Mouse (Mus musculus): ENCODE measurements around the gene Hoxb7. TPM values are rescaled to one million over a fixed set of nuclear protein-coding genes. Genes with fewer than 3 reads are reported as not detected.

Gene Hoxb7
- polyA plus RNA-seq, 1 experiment: not detected

- no peak for TF ChIP-seq GATA1 (IDR thresholded peaks at IDR 0.05; ENCODE audit: low read length)
Observed at GRCm38 (mm10) chr11:96300354-96301063, 14.1 kb downstream of the Hoxb7 start.

DNA sequence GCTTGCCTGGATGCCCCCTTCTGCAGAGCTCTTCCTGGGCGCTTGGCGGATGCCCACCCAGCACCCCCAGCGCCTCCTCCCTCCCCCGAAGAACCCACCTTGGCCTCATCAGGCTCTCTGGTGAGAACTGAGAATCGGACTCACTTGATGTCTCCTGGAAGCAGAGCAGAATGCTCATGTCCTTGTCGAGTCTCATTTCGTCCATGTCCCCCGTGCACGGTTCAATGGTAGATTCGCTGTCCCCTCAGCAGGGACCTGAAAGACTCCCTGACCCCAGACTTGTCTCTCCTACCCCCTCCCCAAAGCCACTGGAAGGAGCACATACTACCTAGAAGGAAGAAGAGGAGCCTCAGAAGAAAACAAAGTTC lies 14.6 kb downstream of the Hoxb7 start:
- TF ChIP-seq GATA1 (IDR thresholded peaks at IDR 0.05; ENCODE audit: low read length): no peak

DNA sequence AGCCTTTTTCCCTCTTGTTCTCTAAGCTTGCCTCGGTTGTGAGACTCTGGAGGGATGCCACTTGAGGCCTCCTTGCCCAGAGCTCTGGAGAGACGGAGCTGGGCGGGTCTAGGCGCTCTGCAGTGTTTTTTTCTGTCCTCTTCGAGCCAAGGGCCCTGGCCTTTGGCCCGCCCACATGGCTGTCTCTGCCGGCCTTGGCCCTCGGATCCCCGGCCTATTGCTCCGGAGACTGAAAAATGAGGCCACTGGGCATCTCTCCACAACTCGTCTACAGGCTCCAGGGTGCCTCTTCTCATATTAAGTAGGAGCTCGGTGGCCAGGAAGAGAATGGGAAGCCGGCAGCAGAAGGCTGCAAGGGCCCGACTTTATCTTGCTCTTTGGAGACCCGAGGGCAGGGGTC lies 15.4 kb downstream of the Hoxb7 start:
- TF ChIP-seq GATA1 (IDR thresholded peaks at IDR 0.05; ENCODE audit: low read length): no peak

DNA sequence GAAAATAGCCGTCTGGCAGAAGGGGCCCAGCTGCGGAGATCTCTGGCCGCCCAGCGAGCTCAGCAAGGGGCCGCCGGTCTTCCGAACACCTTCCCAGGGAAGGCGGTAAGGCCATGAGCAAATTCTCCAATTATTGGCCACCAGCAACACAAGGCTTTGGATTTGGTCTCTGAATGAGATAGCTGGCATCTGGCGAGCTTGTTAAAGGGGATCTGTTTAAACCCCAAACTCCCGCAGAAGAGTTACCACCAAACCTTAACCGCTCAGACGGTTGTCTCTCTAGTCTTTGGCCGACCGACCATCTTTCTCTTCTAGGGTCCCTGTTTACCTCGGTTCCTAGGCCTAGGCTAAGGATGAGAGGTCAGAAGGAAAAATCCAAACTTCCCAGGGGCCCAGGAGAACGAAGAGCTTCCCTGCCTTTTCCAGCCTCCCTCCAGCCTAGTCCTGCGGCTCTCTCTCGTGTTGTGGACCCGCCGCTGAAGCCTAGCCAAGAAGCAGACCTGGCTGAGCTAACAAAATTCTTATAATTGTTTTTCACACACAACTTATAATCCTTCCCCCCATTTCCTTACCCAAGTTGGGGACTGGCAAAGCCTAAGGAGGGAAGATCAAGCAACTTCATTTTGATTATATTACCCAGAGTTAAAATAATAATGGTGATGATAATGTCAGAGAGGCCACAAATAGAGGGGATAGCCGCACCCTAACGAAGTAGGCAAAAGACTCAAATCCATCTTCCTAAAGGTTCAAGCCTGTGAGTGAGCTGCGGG lies 16.1 kb downstream of the Hoxb7 start:
- TF ChIP-seq GATA1 (IDR thresholded peaks at IDR 0.05; ENCODE audit: low read length): no peak

DNA sequence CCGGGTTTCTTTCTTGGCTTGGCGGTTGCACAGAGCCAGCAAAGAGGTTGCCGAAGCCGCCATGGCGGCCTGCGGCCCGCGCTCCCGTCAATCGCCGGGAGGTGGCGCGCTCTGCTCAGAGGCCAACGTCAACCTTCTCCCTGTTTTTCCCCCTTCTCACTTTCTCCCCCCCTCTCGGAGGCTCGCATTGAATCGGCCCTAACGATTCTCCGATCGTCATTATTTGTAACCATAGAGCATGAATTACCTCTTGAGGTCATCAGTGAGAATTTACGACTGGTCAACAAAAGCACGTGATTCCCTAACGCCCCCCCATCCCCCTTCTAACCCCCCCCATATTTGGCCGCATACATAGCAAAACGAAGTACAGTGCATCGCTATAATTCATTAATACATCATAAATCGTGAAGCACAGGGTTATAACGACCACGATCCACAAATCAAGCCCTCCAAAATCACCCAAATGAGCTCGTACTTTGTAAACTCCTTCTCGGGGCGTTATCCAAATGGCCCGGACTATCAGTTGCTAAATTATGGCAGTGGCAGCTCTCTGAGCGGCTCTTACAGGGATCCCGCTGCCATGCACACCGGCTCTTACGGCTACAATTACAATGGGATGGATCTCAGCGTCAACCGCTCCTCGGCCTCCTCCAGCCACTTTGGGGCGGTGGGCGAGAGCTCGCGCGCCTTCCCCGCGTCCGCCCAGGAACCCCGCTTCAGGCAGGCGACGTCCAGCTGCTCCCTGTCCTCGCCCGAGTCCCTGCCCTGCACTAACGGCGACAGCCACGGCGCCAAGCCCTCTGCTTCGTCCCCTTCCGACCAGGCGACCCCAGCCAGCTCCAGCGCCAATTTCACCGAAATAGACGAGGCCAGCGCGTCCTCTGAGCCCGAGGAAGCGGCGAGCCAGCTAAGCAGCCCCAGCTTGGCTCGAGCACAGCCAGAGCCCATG lies 17.0 kb downstream of the Hoxb7 start, which contains the start of gene Hoxb5:
Gene Hoxb5, plus strand, starts transcription at position 186 of the 949 bp plus-strand sequence.
- TF ChIP-seq GATA1 (IDR thresholded peaks at IDR 0.05; ENCODE audit: low read length): no peak

DNA sequence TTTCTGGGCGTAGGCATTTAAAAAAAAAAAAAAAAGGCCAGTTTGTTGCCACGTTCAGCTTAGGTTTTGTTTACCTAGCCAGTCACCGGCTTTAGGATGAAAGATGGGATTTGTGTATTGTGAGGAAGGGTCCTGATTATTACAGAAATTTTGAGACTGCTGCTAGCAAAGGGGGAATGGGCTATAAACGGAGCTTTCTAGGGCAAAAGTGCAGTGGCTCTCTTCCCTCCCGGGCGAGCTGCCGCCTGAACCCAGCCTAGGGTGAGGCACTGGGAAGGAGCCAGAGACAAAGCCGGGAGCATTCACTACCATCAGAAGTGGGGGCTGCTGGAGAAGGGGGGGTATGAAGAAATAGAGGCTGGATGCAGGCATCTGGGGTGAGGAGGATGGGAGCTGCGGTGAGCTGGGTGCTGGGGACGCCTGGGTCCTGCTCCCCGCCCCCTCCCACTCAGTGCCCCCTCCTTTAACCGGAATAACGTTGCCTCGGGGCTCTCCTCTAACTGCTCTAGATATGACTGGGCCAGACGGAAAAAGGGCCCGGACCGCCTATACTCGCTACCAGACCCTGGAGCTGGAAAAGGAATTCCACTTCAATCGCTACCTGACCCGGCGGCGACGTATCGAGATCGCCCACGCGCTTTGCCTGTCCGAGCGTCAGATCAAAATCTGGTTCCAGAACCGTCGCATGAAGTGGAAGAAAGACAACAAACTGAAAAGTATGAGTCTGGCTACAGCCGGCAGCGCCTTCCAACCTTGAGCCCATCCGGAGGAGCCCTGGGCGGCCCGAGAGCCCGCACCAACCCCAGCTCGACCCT lies 18.2 kb downstream of the Hoxb7 start:
- no peak for TF ChIP-seq GATA1 (IDR thresholded peaks at IDR 0.05; ENCODE audit: low read length)

DNA sequence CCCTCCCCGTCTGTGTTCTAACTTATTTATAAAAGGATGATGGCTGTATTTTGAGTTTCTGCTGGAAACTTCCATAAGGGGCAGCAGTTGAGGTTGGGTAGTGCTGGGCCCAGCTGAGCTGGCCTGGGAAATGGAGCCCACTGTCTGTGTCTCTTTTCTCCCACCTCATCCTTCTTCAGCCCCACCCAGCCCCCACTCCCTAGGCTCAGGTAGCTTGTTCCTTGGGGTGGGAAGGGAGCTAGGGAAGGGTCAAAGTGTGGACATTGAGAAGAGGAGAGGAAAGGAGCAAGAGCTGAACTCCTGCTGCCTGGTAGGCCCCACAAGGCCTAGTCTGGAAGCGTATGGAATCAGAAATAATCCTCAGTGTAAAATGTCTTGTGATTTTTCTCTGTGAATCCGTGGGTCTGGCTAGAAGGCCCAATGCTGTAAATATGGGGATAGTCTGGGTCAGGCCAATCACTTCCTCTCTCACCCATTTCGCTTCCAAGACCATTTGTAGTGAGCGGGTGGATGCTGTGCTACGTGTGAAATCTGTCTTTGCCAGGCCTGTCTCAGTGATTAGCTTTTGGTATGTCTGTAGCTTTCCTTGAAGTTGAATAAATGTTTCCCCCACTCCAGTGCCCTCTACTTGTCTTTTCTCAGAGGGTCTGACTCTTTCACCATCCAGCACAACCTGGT lies 19.2 kb downstream of the Hoxb7 start:
- TF ChIP-seq GATA1 (IDR thresholded peaks at IDR 0.05; ENCODE audit: low read length): no peak

DNA sequence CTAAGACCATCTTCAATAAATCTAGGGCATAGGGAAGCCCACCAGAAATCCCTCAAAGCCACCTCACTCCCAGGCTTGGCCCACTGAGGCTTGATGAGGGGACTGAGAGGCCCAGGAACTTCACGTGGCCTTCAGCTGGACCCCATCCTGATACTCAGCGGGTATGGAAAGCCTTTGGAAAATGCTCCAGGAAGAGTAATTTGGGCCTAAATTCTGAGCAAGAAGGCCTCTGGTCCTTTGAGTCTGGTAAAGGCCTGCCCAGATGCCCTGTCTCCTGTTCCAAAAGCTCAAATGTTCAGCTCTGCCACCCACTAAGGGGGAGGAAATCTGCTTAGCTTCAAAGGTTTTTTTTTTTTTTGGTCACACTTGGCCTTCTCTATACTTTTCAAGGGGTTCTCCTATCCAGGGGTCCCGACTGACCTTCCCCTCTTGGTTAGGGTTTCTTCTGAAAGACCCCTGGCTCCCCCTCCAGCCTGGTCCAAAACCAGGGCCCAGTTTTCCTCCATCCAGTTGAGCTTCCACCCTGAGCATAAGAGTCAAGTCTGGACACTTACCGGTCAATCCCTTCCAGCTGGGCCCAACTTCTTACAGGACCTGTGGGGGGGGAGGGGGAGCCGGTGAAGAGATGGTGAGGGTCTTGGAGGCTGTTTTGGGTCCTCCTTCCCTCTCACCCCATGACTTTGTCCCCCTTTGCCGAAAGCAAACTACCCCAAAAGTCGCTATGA lies 19.9 kb downstream of the Hoxb7 start:
- no peak for TF ChIP-seq GATA1 (IDR thresholded peaks at IDR 0.05; ENCODE audit: low read length)

DNA sequence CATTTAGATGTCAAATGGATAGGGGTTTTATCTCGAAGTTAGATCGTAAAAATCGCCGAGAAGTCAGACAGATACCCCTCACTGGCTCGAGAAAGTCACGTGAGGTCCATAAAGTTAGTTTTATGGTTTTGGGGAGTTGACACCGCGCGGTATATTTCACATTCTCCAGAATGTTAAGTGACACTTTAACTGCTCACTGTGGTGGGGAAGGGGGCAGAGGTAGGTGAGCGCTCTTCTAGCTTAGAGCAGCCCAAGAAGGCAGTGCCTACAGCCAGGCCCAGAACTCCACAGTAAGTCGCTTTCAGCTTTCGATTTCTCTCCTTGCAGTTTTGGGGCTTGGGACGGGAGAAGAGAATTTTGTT lies 20.5 kb downstream of the Hoxb7 start:
- no peak for TF ChIP-seq GATA1 (IDR thresholded peaks at IDR 0.05; ENCODE audit: low read length)

DNA sequence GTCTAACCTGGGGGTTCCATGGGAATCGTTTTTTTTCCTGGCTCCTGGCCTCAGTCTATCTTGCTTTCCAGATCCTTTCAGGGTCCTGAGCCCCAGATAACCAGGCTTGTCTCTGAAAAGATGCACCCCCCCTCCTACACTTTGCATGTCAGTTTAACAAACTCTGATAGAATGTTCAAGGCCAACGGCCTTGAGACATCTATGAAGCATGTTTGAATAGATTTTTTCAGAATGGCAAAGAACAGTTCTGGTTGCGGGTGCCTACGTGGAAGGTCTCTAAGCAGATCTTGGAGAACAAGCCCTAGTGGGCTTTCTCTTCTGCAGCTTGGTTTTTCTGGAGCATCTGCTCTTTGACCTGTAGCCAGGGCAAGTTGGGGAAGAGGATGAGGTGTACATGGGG lies 22.3 kb downstream of the Hoxb7 start:
- no peak for TF ChIP-seq GATA1 (IDR thresholded peaks at IDR 0.05; ENCODE audit: low read length)

GRCm38 (mm10) chr11:96309288-96309687 lies 22.9 kb downstream of the Hoxb7 start:
- no peak for TF ChIP-seq GATA1 (IDR thresholded peaks at IDR 0.05; ENCODE audit: low read length)

DNA sequence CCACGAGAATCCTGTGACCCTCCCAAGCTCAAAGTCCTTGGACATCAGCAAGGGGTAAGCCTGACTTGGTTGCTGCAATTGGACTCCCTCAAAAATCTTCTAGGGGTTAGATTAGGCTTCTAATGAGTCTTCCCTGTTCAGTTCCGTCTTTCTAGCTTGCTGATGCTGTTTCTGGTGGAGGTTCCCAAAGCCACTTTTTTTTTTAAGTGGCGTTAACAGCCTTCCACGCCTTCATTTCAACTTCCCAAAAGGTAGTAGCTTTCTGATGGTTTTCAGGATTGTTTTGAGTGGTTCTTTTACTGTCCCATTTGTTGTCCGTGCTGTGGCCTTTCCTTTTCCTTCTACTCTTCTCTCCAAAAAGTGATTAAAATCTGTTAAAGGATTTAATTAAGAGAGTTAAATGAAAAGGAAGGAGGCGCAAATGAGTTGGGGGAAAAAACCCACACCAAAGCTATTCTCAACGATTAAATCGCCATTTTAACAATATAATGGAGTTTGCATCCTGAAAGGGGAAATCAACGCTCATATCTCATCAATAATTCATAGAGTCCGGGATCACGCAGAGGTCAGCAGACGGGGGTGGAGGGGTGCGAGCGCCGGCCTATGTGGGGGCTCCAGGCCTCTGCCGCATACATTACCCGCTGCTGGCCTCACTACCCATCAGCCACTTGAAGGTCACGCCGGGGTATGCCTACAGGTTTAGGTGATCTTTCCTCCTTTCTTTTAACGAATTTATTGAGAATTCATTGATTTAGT lies 23.9 kb downstream of the Hoxb7 start:
- TF ChIP-seq GATA1 (IDR thresholded peaks at IDR 0.05; ENCODE audit: low read length): no peak

GRCm38 (mm10) chr11:96311097-96311496 lies 24.7 kb downstream of the Hoxb7 start:
- no peak for TF ChIP-seq GATA1 (IDR thresholded peaks at IDR 0.05; ENCODE audit: low read length)
